8 mouse cellular contexts compared by ENCODE assay signal in genomic region chr14:100558378-100558777, GRCm38 (mm10).
DNase-seq lines count a peak whose midpoint lies in the region; ATAC-seq lines count a peak whose summit lies in the region.

No protein-coding gene starts in this region.

- H3K27me3 ChIP-seq in midbrain, embryonic 11.5 days (ENCODE audit: control insufficient read depth, insufficient read depth, low read length) = no peaks in the 10 kb centered on the region
- no peaks in the 10 kb centered on the region for H3K27me3 ChIP-seq in midbrain, embryonic 10.5 days (ENCODE audit: low read depth, poor library complexity, severe bottlenecking)
- H3K27me3 ChIP-seq in forebrain, embryonic 12.5 days = no peaks in the 10 kb centered on the region
- no peaks in the 10 kb centered on the region for H3K27me3 ChIP-seq in heart, embryonic 16.5 days (ENCODE audit: control insufficient read depth, insufficient read depth, low read length)
- H3K27me3 ChIP-seq in limb, embryonic 12.5 days = no peaks in the 10 kb centered on the region

- H3K4me3 ChIP-seq in midbrain, embryonic 11.5 days (ENCODE audit: low read depth, low read length) = no peak overlapping the region
- no peak overlapping the region for H3K4me3 ChIP-seq in midbrain, embryonic 10.5 days
- no peak overlapping the region for H3K4me3 ChIP-seq in forebrain, embryonic 12.5 days (replicated peaks)
- no peak overlapping the region; the same call in 1 of the 2 replicates for H3K4me3 ChIP-seq in heart, embryonic 16.5 days (ENCODE audit: low read length)
- H3K4me3 ChIP-seq in limb, embryonic 12.5 days (replicated peaks) = no peak overlapping the region

- no peaks in the 10 kb centered on the region for H3K4me1 ChIP-seq in midbrain, embryonic 11.5 days (ENCODE audit: control insufficient read depth, insufficient read depth, low read length)
- 0 out of 2 replicates have a peak, but pooled peaks cover 2% of the 10 kb centered on the region for H3K4me1 ChIP-seq in midbrain, embryonic 10.5 days
- peaks cover 5% of the 10 kb centered on the region for H3K4me1 ChIP-seq in forebrain, embryonic 12.5 days
- H3K4me1 ChIP-seq in heart, embryonic 16.5 days (ENCODE audit: control insufficient read depth, insufficient read depth, low read length) = peaks cover 4% of the 10 kb centered on the region; the same call in 1 of the 2 replicates
- peaks cover 8% of the 10 kb centered on the region; the same call in 1 of the 2 replicates for H3K4me1 ChIP-seq in limb, embryonic 12.5 days (replicated peaks)

- WGBS in midbrain, embryonic 11.5 days = 43% methylated on average over 4 of the region's 4 CpGs
- 42% methylated on average over 4 of the region's 4 CpGs for WGBS in midbrain, embryonic 10.5 days
- 7% methylated on average over 4 of the region's 4 CpGs for WGBS in forebrain, embryonic 12.5 days
- WGBS in heart, embryonic 16.5 days = 4% methylated on average over 4 of the region's 4 CpGs
- WGBS in limb, embryonic 12.5 days = under 1% methylated on average over 4 of the region's 4 CpGs

- no peaks in the 10 kb centered on the region for H3K36me3 ChIP-seq in midbrain, embryonic 11.5 days (ENCODE audit: control insufficient read depth, insufficient read depth, low read length)
- H3K36me3 ChIP-seq in midbrain, embryonic 10.5 days = no peaks in the 10 kb centered on the region
- no peaks in the 10 kb centered on the region for H3K36me3 ChIP-seq in forebrain, embryonic 12.5 days (replicated peaks)
- no peaks in the 10 kb centered on the region for H3K36me3 ChIP-seq in heart, embryonic 16.5 days (ENCODE audit: control insufficient read depth, insufficient read depth)
- H3K36me3 ChIP-seq in limb, embryonic 12.5 days = no peaks in the 10 kb centered on the region

- H3K9me3 ChIP-seq in midbrain, embryonic 11.5 days (ENCODE audit: control insufficient read depth, low read length) = no peaks in the 10 kb centered on the region
- no peaks in the 10 kb centered on the region for H3K9me3 ChIP-seq in midbrain, embryonic 10.5 days (replicated peaks)
- H3K9me3 ChIP-seq in forebrain, embryonic 12.5 days = no peaks in the 10 kb centered on the region
- H3K9me3 ChIP-seq in heart, embryonic 16.5 days (replicated peaks; ENCODE audit: control insufficient read depth, low read length) = no peaks in the 10 kb centered on the region
- H3K9me3 ChIP-seq in limb, embryonic 12.5 days = no peaks in the 10 kb centered on the region

- H3K27ac ChIP-seq in midbrain, embryonic 11.5 days (ENCODE audit: low read depth, low read length) = no peak overlapping the region
- H3K27ac ChIP-seq in midbrain, embryonic 10.5 days (replicated peaks) = no peak overlapping the region
- H3K27ac ChIP-seq in forebrain, embryonic 12.5 days = no peak overlapping the region
- peak overlapping the region; percentile 39; the same call in 1 of the 2 replicates for H3K27ac ChIP-seq in heart, embryonic 16.5 days (ENCODE audit: low read length)
- no peak overlapping the region for H3K27ac ChIP-seq in limb, embryonic 12.5 days

- ATAC-seq in midbrain, embryonic 11.5 days (ENCODE audit: low FRiP score) = peak; percentile 38; the same call in 1 of the 2 replicates
- ATAC-seq in forebrain, embryonic 12.5 days (ENCODE audit: low FRiP score) = peak; percentile 75; the same call in 1 of the 2 replicates
- ATAC-seq in heart, embryonic 16.5 days (replicated peaks; ENCODE audit: extremely low read depth, insufficient read depth, low FRiP score) = no peak
- ATAC-seq in limb, embryonic 12.5 days (ENCODE audit: insufficient number of reproducible peaks, insufficient read depth, low FRiP score, low TSS enrichment, low read depth) = peak; percentile 79

- no peak overlapping the region for H3K4me2 ChIP-seq in midbrain, embryonic 11.5 days
- H3K4me2 ChIP-seq in forebrain, embryonic 12.5 days = no peak overlapping the region
- peak overlapping the region; percentile 52 for H3K4me2 ChIP-seq in heart, embryonic 16.5 days (ENCODE audit: low read depth, low read length)
- no peak overlapping the region for H3K4me2 ChIP-seq in limb, embryonic 12.5 days

- H3K9ac ChIP-seq in midbrain, embryonic 11.5 days (ENCODE audit: low read length) = no peak overlapping the region
- no peak overlapping the region for H3K9ac ChIP-seq in forebrain, embryonic 12.5 days
- peak overlapping the region; percentile 34; the same call in 1 of the 2 replicates for H3K9ac ChIP-seq in heart, embryonic 16.5 days (ENCODE audit: low read length)
- H3K9ac ChIP-seq in limb, embryonic 12.5 days (replicated peaks) = no peak overlapping the region

- peak; percentile 84 for DNase-seq in midbrain, embryonic 11.5 days (ENCODE audit: low spot score, missing footprints)
- no peak for DNase-seq in midbrain, embryonic 10.5 days (ENCODE audit: low spot score)
- peak; percentile 85 for DNase-seq in retina, postnatal 1 day
- no peak for DNase-seq in thymus, adult 18-20 months
- DNase-seq in cerebellum, adult 9-11 months = no peak

Comparison
In these comparisons a context has a peak if more than half of its experiments do, and no peak if none do; other contexts are left out.
1. DNase-seq: peak in midbrain, embryonic 11.5 days (single experiment) and retina, postnatal 1 day (single experiment); none in midbrain, embryonic 10.5 days (single experiment), thymus, adult 18-20 months (0 of 2) and cerebellum, adult 9-11 months (single experiment).